Mouse (Mus musculus) G1E (cell line): Measurements from ENCODE around the gene Tmcc1. TPM values are rescaled to one million over a fixed set of nuclear protein-coding genes. Genes with fewer than 3 reads are reported as not detected.

Experiments used
- ATAC-seq: 2 replicates; pipeline ENCODE4 v1.8.0; 2016; ENCODE audit warnings: mild to moderate bottlenecking; ENCODE audit not compliant: insufficient number of reproducible peaks, poor library complexity, low FRiP score, severe bottlenecking; ENCODE audit errors: extremely low read depth
- DNase-seq: peaks from one replicate; pipeline ENCODE4 v3.0.0; 2012; ENCODE audit warnings: low spot score
- H3K27me3 ChIP-seq: 2 replicates; pipeline ENCODE4 v1.6.1; 2012; ENCODE audit warnings: mild to moderate bottlenecking, low read length, inconsistent platforms; ENCODE audit not compliant: insufficient read depth
- H3K36me3 ChIP-seq: replicated peaks from 2 replicates; pipeline ENCODE3; 2012; ENCODE audit warnings: mild to moderate bottlenecking, inconsistent platforms
- H3K4me1 ChIP-seq: 2 replicates; pipeline ENCODE4 v1.6.1; 2012; ENCODE audit warnings: low read depth, low read length, inconsistent platforms, mixed read lengths; ENCODE audit not compliant: insufficient read depth
- H3K4me3 ChIP-seq: 2 replicates; pipeline ENCODE4 v1.5.1; 2012; ENCODE audit warnings: low read depth, mild to moderate bottlenecking, inconsistent platforms, low read length, moderate library complexity, mixed read lengths
- H3K9me3 ChIP-seq: replicated peaks from 2 replicates; pipeline ENCODE4 v1.6.1; 2012; ENCODE audit warnings: inconsistent platforms
- CTCF ChIP-seq: IDR thresholded peaks from 2 replicates; pipeline ENCODE4 v1.5.1; 2012; ENCODE audit warnings: low read depth, low read length, inconsistent platforms, mixed read lengths
- GATA1 ChIP-seq: IDR thresholded peaks from 2 replicates; pipeline ENCODE4 v1.6.1; 2012; ENCODE audit warnings: borderline replicate concordance, low read length, inconsistent platforms, mixed read lengths
- GATA2 ChIP-seq: IDR thresholded peaks from 2 replicates; pipeline ENCODE4 v1.6.1; 2012; ENCODE audit warnings: low read depth, low read length, inconsistent platforms, borderline replicate concordance
- POLR2AphosphoS5 ChIP-seq: IDR thresholded peaks from 2 replicates; pipeline ENCODE4 v1.6.1; 2012; ENCODE audit warnings: low read depth, low read length, inconsistent platforms; ENCODE audit not compliant: insufficient replicate concordance
- TAL1 ChIP-seq: conservative IDR thresholded peaks from 2 replicates; pipeline ENCODE4 v1.6.1; 2012; ENCODE audit warnings: low read depth, low read length, inconsistent platforms, mixed read lengths
- polyA plus RNA-seq: library from polyadenylated mRNA; stranded (reverse); fragments of >175 nt; gene quantifications from 2 replicates; pipeline ENCODE4 v1.2.3, GENCODE M21; 2012
- total RNA-seq, 2 experiments: library from RNA; stranded (forward) in 1 of 2; stranded (reverse) in 1 of 2; fragments of 200-1000 nt in 1 of 2; fragments of >200 nt in 1 of 2; fragmentation: Nextera tagmentation in 1 of 2; gene quantifications; 2 replicates each; pipeline ENCODE4 v1.2.3; 2014 to 2017

Tmcc1 gene
- total and polyA plus RNA-seq, 3 experiments = 0.86 to 18.6 (median 12.1) TPM

- Histone ChIP-seq H3K36me3 (no peaks in the 10 kb centered on the region), H3K4me1 (peaks cover 28% of the 10 kb centered on the region), H3K4me3 (peak overlapping the region; percentile 73), H3K9me3 (peaks cover 15% of the 10 kb centered on the region), H3K27me3 (peaks cover 53% of the 10 kb centered on the region)
- TF ChIP-seq TAL1 (no peak), CTCF (no peak), GATA2 (no peak), GATA1 (no peak), POLR2AphosphoS5 (no peak)
- peak; percentile 35 for DNase-seq
- no peak; the same call in 1 of the 2 replicates for ATAC-seq
Measured at GRCm38 (mm10) chr6:115994146-115994876, 199.0 kb downstream of the Tmcc1 start.

- H3K36me3 ChIP-seq = no peaks in the 10 kb centered on the region
- ATAC-seq (no peak), DNase-seq (no peak)
- peaks cover 25% of the 10 kb centered on the region for H3K4me1 ChIP-seq
- TF ChIP-seq GATA1 = no peak
- no peak for TF ChIP-seq GATA2
- TF ChIP-seq TAL1 = no peak
- peaks cover 15% of the 10 kb centered on the region for H3K9me3 ChIP-seq
- peaks cover 58% of the 10 kb centered on the region for H3K27me3 ChIP-seq
- peak overlapping the region; percentile 73 for H3K4me3 ChIP-seq
Measured at GRCm38 (mm10) chr6:115993463-115994145, 199.7 kb downstream of the Tmcc1 start.

GRCm38 (mm10) chr6:115992981-115993380 lies 200.3 kb downstream of the Tmcc1 start:
- H3K9me3 ChIP-seq = peaks cover 15% of the 10 kb centered on the region
- H3K4me1 ChIP-seq = peaks cover 25% of the 10 kb centered on the region
- H3K4me3 ChIP-seq = no peak overlapping the region
- no peaks in the 10 kb centered on the region for H3K36me3 ChIP-seq
- no peak for DNase-seq
- peaks cover 54% of the 10 kb centered on the region for H3K27me3 ChIP-seq
- ATAC-seq = no peak
- TF ChIP-seq POLR2AphosphoS5 = no peak
- TF ChIP-seq GATA1 = no peak
- TF ChIP-seq CTCF = no peak
- TF ChIP-seq GATA2 = no peak

GRCm38 (mm10) chr6:115991881-115992620 lies 201.2 kb downstream of the Tmcc1 start:
- TF ChIP-seq TAL1 (no peak), CTCF (no peak), GATA2 (no peak), POLR2AphosphoS5 (no peak)
- peaks cover 59% of the 10 kb centered on the region for H3K27me3 ChIP-seq

GRCm38 (mm10) chr6:115991108-115991880 lies 202.0 kb downstream of the Tmcc1 start:
- Histone ChIP-seq H3K9me3 (peaks cover 15% of the 10 kb centered on the region), H3K4me1 (peaks cover 23% of the 10 kb centered on the region), H3K27me3 (peaks cover 58% of the 10 kb centered on the region), H3K4me3 (no peak overlapping the region), H3K36me3 (no peaks in the 10 kb centered on the region)
- ATAC-seq = no peak
- DNase-seq = no peak
- no peak for TF ChIP-seq GATA1
- no peak for TF ChIP-seq GATA2
- TF ChIP-seq POLR2AphosphoS5 = no peak
- TF ChIP-seq CTCF = no peak
- TF ChIP-seq TAL1 = no peak

More at GRCm38 (mm10) chr6:115991881-115992620, 201.2 kb downstream of the Tmcc1 start:
- DNase-seq (no peak), ATAC-seq (no peak)
- H3K4me1 ChIP-seq = peaks cover 25% of the 10 kb centered on the region
- peaks cover 15% of the 10 kb centered on the region for H3K9me3 ChIP-seq
- no peak overlapping the region for H3K4me3 ChIP-seq
- no peaks in the 10 kb centered on the region for H3K36me3 ChIP-seq

- TF ChIP-seq CTCF (no peak), GATA2 (no peak), POLR2AphosphoS5 (no peak), TAL1 (no peak), GATA1 (no peak)
- no peak overlapping the region for H3K4me3 ChIP-seq
- H3K36me3 ChIP-seq = no peaks in the 10 kb centered on the region
- H3K4me1 ChIP-seq = peaks cover 16% of the 10 kb centered on the region
- DNase-seq (no peak), ATAC-seq (no peak)
- H3K27me3 ChIP-seq = peaks cover 59% of the 10 kb centered on the region
- H3K9me3 ChIP-seq = peaks cover 15% of the 10 kb centered on the region
Measured at GRCm38 (mm10) chr6:115990479-115990878, 202.8 kb downstream of the Tmcc1 start.
